Mouse (Mus musculus): ENCODE measurements around the gene Prpf6.

DNA sequence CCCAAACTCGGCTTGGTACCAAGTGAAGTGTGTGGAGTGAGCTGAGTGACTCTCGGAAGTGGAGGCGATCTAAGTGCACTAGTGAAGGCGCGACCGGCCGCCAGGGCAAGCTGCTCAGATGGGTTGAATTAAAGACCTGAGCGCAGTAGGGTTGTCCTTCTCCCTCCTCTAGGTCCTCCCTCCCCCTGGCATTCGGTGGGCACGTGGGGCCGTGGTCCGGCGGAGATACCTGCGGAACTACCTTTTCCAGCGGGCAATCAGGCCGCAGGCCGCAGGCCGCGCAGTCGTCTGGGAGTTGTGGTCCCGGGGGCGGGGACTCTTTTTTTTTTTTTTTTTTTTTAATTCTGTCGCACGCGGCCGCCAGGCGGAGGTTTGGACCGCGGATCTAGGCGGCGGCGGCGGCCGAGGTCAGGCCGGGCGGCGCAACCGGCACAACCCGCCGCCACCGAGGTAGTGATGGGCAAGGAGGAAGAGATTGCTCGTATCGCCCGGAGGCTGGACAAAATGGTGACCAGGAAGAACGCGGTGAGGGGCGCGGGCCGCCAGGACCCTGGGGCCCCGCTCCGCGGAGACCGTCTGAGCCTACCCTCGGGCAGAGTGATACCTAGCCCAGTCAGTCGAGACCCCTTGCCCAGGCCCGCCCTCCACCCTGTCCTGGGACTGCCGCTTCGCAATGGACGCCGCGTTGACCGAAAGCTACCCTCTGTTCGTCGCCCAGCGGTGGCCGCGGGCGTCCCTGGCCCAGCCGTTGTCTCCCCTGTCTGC lies 88.5 kb downstream of the Prpf6 start, which contains the start of gene Tcea2:
- TF ChIP-seq CTCF (IDR thresholded peaks at IDR 0.05; ENCODE audit: control insufficient read depth, insufficient read depth, insufficient read length) (no peak), USF1 (IDR thresholded peaks at IDR 0.05; ENCODE audit: low read depth) (peak; percentile 24), MYOG (IDR thresholded peaks at IDR 0.05; ENCODE audit: control insufficient read depth, extremely low read depth, insufficient read length) (no peak), MAX (IDR thresholded peaks at IDR 0.05) (peak; percentile 51)
